Mouse (Mus musculus): ENCODE data around the gene Rnf135. TPM values are rescaled to one million over a fixed set of nuclear protein-coding genes. Genes with fewer than 3 reads are reported as not detected.
"Not testable (repeated sequence)": the region's sequence is repeated elsewhere in the genome, so short reads cannot be mapped to it uniquely, and the experiment has no call there.

Rnf135 gene
- total RNA-seq, 2 experiments from 2014 or later: 1.7 TPM; not detected in 1

- no peak for ATAC-seq (replicated peaks; ENCODE audit: low FRiP score, poor library complexity, severe bottlenecking)
Observed at GRCm38 (mm10) chr11:80196351-80196750, 12.7 kb downstream of the Rnf135 start.

GRCm38 (mm10) chr11:80199316-80199715 is 15.7 kb downstream of the Rnf135 start:
- ATAC-seq (replicated peaks; ENCODE audit: low FRiP score, poor library complexity, severe bottlenecking): no peak

GRCm38 (mm10) chr11:80199773-80200172 is 16.1 kb downstream of the Rnf135 start:
- ATAC-seq (replicated peaks; ENCODE audit: low FRiP score, poor library complexity, severe bottlenecking): no peak

GRCm38 (mm10) chr11:80200326-80200725 is 16.7 kb downstream of the Rnf135 start:
- no peak for ATAC-seq (replicated peaks; ENCODE audit: low FRiP score, poor library complexity, severe bottlenecking)

- no peak for ATAC-seq (replicated peaks; ENCODE audit: low FRiP score, poor library complexity, severe bottlenecking)
Observed at GRCm38 (mm10) chr11:80202296-80202695, 18.6 kb downstream of the Rnf135 start.

- no peak for ATAC-seq (replicated peaks; ENCODE audit: low FRiP score, poor library complexity, severe bottlenecking)
Observed at GRCm38 (mm10) chr11:80204037-80204436, 20.4 kb downstream of the Rnf135 start.

- no peak for ATAC-seq (replicated peaks; ENCODE audit: low FRiP score, poor library complexity, severe bottlenecking)
Observed at GRCm38 (mm10) chr11:80204941-80205340, 21.3 kb downstream of the Rnf135 start.

- peak; percentile 20; the same call in 1 of the 2 replicates for ATAC-seq (replicated peaks; ENCODE audit: low FRiP score, poor library complexity, severe bottlenecking)
Observed at GRCm38 (mm10) chr11:80208465-80208859, 24.8 kb downstream of the Rnf135 start.

- peak; percentile 93 for ATAC-seq (replicated peaks; ENCODE audit: low FRiP score, poor library complexity, severe bottlenecking)
Observed at GRCm38 (mm10) chr11:80208860-80209800, 25.5 kb downstream of the Rnf135 start, which contains the start of gene Rhot1. Gene Rhot1 (plus strand): TSS chr11:80209019.

- ATAC-seq (replicated peaks; ENCODE audit: low FRiP score, poor library complexity, severe bottlenecking): no peak
Observed at GRCm38 (mm10) chr11:80210321-80210720, 26.7 kb downstream of the Rnf135 start.

- no peak for ATAC-seq (replicated peaks; ENCODE audit: low FRiP score, poor library complexity, severe bottlenecking)
Observed at GRCm38 (mm10) chr11:80212282-80212681, 28.6 kb downstream of the Rnf135 start.

- ATAC-seq (replicated peaks; ENCODE audit: low FRiP score, poor library complexity, severe bottlenecking): no peak
Observed at GRCm38 (mm10) chr11:80215291-80215690, 31.6 kb downstream of the Rnf135 start.

- no peak for ATAC-seq (replicated peaks; ENCODE audit: low FRiP score, poor library complexity, severe bottlenecking)
Observed at GRCm38 (mm10) chr11:80218657-80219293, 35.1 kb downstream of the Rnf135 start.

GRCm38 (mm10) chr11:80230066-80230465 is 46.4 kb downstream of the Rnf135 start:
- ATAC-seq (replicated peaks; ENCODE audit: low FRiP score, poor library complexity, severe bottlenecking): not testable (repeated sequence)

GRCm38 (mm10) chr11:80237278-80237677 is 53.6 kb downstream of the Rnf135 start:
- ATAC-seq (replicated peaks; ENCODE audit: low FRiP score, poor library complexity, severe bottlenecking): no peak

- ATAC-seq (replicated peaks; ENCODE audit: low FRiP score, poor library complexity, severe bottlenecking): no peak
Observed at GRCm38 (mm10) chr11:80238306-80238705, 54.7 kb downstream of the Rnf135 start.

GRCm38 (mm10) chr11:80247026-80247425 is 63.4 kb downstream of the Rnf135 start:
- ATAC-seq (replicated peaks; ENCODE audit: low FRiP score, poor library complexity, severe bottlenecking): no peak

GRCm38 (mm10) chr11:80248531-80248930 is 64.9 kb downstream of the Rnf135 start:
- ATAC-seq (replicated peaks; ENCODE audit: low FRiP score, poor library complexity, severe bottlenecking): no peak
